Comparison of ENCODE assay signal across 11 mouse cellular contexts in the genomic region with DNA sequence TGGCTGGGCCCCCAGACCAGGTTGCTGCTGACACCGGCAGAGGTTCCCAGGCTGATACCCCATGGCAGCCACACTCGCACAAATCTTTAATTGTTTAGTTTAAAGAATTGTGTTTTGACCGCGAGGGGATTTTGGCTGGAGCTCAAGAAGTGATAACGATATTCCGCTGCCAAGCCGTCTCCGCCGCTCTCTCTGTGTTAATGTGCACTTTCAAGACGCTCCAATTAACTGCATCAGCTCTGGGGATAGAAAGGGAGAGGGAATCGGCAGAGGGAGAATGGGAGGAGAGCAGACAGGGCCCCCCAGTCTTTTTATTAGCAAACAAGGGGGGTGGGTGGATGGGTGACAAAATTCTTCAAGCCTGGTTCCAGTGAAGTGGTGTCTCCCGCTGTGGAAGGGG. TPM values are rescaled to one million over a fixed set of nuclear protein-coding genes. Genes with fewer than 3 reads are reported as not detected.
DNase-seq lines count a peak whose midpoint lies in the region; ATAC-seq lines count a peak whose summit lies in the region.
"Had no signal": no experiment of that assay in that cellular context is flagged by ENCODE, and none has a peak within 500 bp of the region (broad histone marks: within the 10 kb centered on the region; RNA-seq: fewer than 3 reads in every experiment).

No protein-coding gene starts in this region.

- no peaks in the 10 kb centered on the region for H3K9me3 ChIP-seq in hindbrain, embryonic 10.5 days
- H3K9me3 ChIP-seq in hindbrain, embryonic 11.5 days (ENCODE audit: control insufficient read depth, low read length), result no peaks in the 10 kb centered on the region
- no peaks in the 10 kb centered on the region for H3K9me3 ChIP-seq in limb, embryonic 10.5 days (replicated peaks)
- H3K9me3 ChIP-seq: liver, embryonic 15.5 days had no signal

- H3K27me3 ChIP-seq in hindbrain, embryonic 10.5 days (ENCODE audit: insufficient read depth, poor library complexity, severe bottlenecking), result peaks cover 39% of the 10 kb centered on the region
- 0 out of 2 replicates have a peak, but pooled peaks cover 6% of the 10 kb centered on the region for H3K27me3 ChIP-seq in hindbrain, embryonic 11.5 days (ENCODE audit: control insufficient read depth, insufficient read depth, low read length)
- H3K27me3 ChIP-seq in limb, embryonic 10.5 days (ENCODE audit: low read depth, poor library complexity, severe bottlenecking), result peaks cover 62% of the 10 kb centered on the region

- H3K36me3 ChIP-seq in hindbrain, embryonic 10.5 days, result no peaks in the 10 kb centered on the region
- H3K36me3 ChIP-seq in hindbrain, embryonic 11.5 days (ENCODE audit: control insufficient read depth, insufficient read depth, low read length), result no peaks in the 10 kb centered on the region
- no peaks in the 10 kb centered on the region for H3K36me3 ChIP-seq in limb, embryonic 10.5 days
- H3K36me3 ChIP-seq: liver, embryonic 15.5 days had no signal

- no peak overlapping the region for H3K4me3 ChIP-seq in hindbrain, embryonic 10.5 days
- no peak overlapping the region for H3K4me3 ChIP-seq in hindbrain, embryonic 11.5 days (ENCODE audit: low read depth, low read length)
- no peak overlapping the region for H3K4me3 ChIP-seq in limb, embryonic 10.5 days
- H3K4me3 ChIP-seq: liver, embryonic 15.5 days had no signal

- 43% methylated on average over 12 of the region's 12 CpGs for WGBS in hindbrain, embryonic 10.5 days
- 44% methylated on average over 12 of the region's 12 CpGs for WGBS in hindbrain, embryonic 11.5 days
- WGBS in limb, embryonic 10.5 days, result 32% methylated on average over 12 of the region's 12 CpGs

- peak overlapping the region; percentile 70 for H3K27ac ChIP-seq in hindbrain, embryonic 10.5 days
- no peak overlapping the region for H3K27ac ChIP-seq in hindbrain, embryonic 11.5 days (ENCODE audit: low read depth, low read length)
- H3K27ac ChIP-seq in limb, embryonic 10.5 days, result peak overlapping the region; percentile 32; the same call in 1 of the 2 replicates
- H3K27ac ChIP-seq: liver, embryonic 15.5 days had no signal

- no peak overlapping the region for H3K9ac ChIP-seq in hindbrain, embryonic 11.5 days (ENCODE audit: low read depth, low read length)
- H3K9ac ChIP-seq: liver, embryonic 15.5 days had no signal

- peaks cover 68% of the 10 kb centered on the region for H3K4me1 ChIP-seq in hindbrain, embryonic 10.5 days (replicated peaks)
- 0 out of 2 replicates have a peak, but pooled peaks cover 5% of the 10 kb centered on the region for H3K4me1 ChIP-seq in hindbrain, embryonic 11.5 days (replicated peaks; ENCODE audit: control insufficient read depth, insufficient read depth, low read length)
- peaks cover 67% of the 10 kb centered on the region for H3K4me1 ChIP-seq in limb, embryonic 10.5 days

- H3K4me2 ChIP-seq in hindbrain, embryonic 11.5 days (replicated peaks; ENCODE audit: low read depth, low read length), result no peak overlapping the region
- H3K4me2 ChIP-seq: liver, embryonic 15.5 days had no signal

- ATAC-seq in hindbrain, embryonic 11.5 days (ENCODE audit: low FRiP score), result no peak
- no peak for ATAC-seq in megakaryocyte progenitor cell, adult 5-6 weeks (replicated peaks; ENCODE audit: poor library complexity)

- DNase-seq in hindbrain, embryonic 10.5 days (ENCODE audit: low spot score), result no peak
- no peak for DNase-seq in hindbrain, embryonic 11.5 days (ENCODE audit: low spot score)
- peak; percentile 53 for DNase-seq in right cerebral cortex, postnatal 4 days
- no peak for DNase-seq in right cerebral cortex, postnatal 25 days
- DNase-seq in limb, embryonic 10.5 days (ENCODE audit: low spot score), result no peak
- no peak for DNase-seq in layer of hippocampus, adult 9-11 months
- DNase-seq in testis, postnatal 10 days (ENCODE audit: low spot score), result no peak
- DNase-seq: cerebellum, adult 18-20 months had no signal

RNA-seq across cellular contexts. Expression of gene 1700122O11Rik, which starts 8.9 kb away (rescaled TPM):
- polyA plus RNA-seq in hindbrain, embryonic 10.5 days (2016; fragmentation: Nextera tagmentation; extraction: Ambion mirVana), result not detected in 2 replicates
- not detected in 2 replicates for polyA plus RNA-seq in hindbrain, embryonic 11.5 days (2014; fragmentation: Nextera tagmentation; extraction: Ambion mirVana)
- polyA plus RNA-seq in limb, embryonic 10.5 days (2016; fragmentation: Nextera tagmentation; extraction: Ambion mirVana), result not detected in 2 replicates
- total RNA-seq in megakaryocyte progenitor cell, adult 5-6 weeks (2015), result not detected in 2 replicates
- not detected in 2 replicates for total RNA-seq in megakaryocyte progenitor cell, adult 5-6 weeks (2017)
- total RNA-seq: layer of hippocampus, adult 18-20 months had no signal
- polyA plus RNA-seq: liver, embryonic 15.5 days had no signal

RNA-seq across cellular contexts. Expression of gene 1700067P10Rik, which starts 59.9 kb away (rescaled TPM):
- polyA plus RNA-seq in hindbrain, embryonic 10.5 days (2016; fragmentation: Nextera tagmentation; extraction: Ambion mirVana), result 0.14 and 0.20 TPM in 2 replicates
- not detected in 2 replicates for polyA plus RNA-seq in hindbrain, embryonic 11.5 days (2014; fragmentation: Nextera tagmentation; extraction: Ambion mirVana)
- polyA plus RNA-seq in limb, embryonic 10.5 days (2016; fragmentation: Nextera tagmentation; extraction: Ambion mirVana), result not detected in 2 replicates
- not detected in 2 replicates for total RNA-seq in megakaryocyte progenitor cell, adult 5-6 weeks (2015)
- not detected in 2 replicates for total RNA-seq in megakaryocyte progenitor cell, adult 5-6 weeks (2017)
- total RNA-seq: layer of hippocampus, adult 18-20 months had no signal
- polyA plus RNA-seq: liver, embryonic 15.5 days had no signal
